Mouse (Mus musculus) midbrain, embryonic 10.5 days (tissue): ENCODE data around the gene Nagpa. TPM values are rescaled to one million over a fixed set of nuclear protein-coding genes. Genes with fewer than 3 reads are reported as not detected.
"Not testable (repeated sequence)": the region's sequence is repeated elsewhere in the genome, so short reads cannot be mapped to it uniquely, and the experiment has no call there.

Experiments
- DNase-seq: peaks from one replicate; pipeline ENCODE4 v3.0.0-alpha.2; 2017; ENCODE audit warnings: low spot score
- H3K27ac ChIP-seq: fragments of 300-500 bp; sonication (generic); replicated peaks from 2 replicates; pipeline ENCODE4 v1.5.1; 2016; ENCODE audit warnings: mild to moderate bottlenecking
- H3K27me3 ChIP-seq: fragments of 300-500 bp; sonication (generic); 2 replicates; pipeline ENCODE4 v1.6.1; 2016; ENCODE audit warnings: low read depth, mild to moderate bottlenecking; ENCODE audit not compliant: poor library complexity, severe bottlenecking
- H3K36me3 ChIP-seq: fragments of 300-500 bp; sonication (generic); 2 replicates; pipeline ENCODE4 v1.6.1; 2016; ENCODE audit warnings: mild to moderate bottlenecking, moderate library complexity
- H3K4me1 ChIP-seq: fragments of 300-500 bp; sonication (generic); 2 replicates; pipeline ENCODE4 v1.6.1; 2016
- H3K4me3 ChIP-seq: fragments of 300-500 bp; sonication (generic); 2 replicates; pipeline ENCODE4 v1.5.1; 2016; ENCODE audit warnings: mild to moderate bottlenecking, moderate library complexity
- H3K9me3 ChIP-seq: fragments of 300-500 bp; sonication (generic); replicated peaks from 2 replicates; pipeline ENCODE4 v1.6.1; 2016; ENCODE audit warnings: mild to moderate bottlenecking
- WGBS: fragments of 180-500 bp; shearing (Covaris S2); methylation state at CpG from one replicate; pipeline ENCODE4 v1.1.7; 2016; 5-methylcytosine and 5-hydroxymethylcytosine counted together
- polyA plus RNA-seq: library from polyadenylated mRNA; unstranded; fragments of >200 nt; fragmentation: Nextera tagmentation; extraction: Ambion mirVana; gene quantifications from 2 replicates; pipeline ENCODE4 v1.2.1, GENCODE M21; 2016

Nagpa gene
- polyA plus RNA-seq = 16.4 and 18.9 TPM in 2 replicates

DNA sequence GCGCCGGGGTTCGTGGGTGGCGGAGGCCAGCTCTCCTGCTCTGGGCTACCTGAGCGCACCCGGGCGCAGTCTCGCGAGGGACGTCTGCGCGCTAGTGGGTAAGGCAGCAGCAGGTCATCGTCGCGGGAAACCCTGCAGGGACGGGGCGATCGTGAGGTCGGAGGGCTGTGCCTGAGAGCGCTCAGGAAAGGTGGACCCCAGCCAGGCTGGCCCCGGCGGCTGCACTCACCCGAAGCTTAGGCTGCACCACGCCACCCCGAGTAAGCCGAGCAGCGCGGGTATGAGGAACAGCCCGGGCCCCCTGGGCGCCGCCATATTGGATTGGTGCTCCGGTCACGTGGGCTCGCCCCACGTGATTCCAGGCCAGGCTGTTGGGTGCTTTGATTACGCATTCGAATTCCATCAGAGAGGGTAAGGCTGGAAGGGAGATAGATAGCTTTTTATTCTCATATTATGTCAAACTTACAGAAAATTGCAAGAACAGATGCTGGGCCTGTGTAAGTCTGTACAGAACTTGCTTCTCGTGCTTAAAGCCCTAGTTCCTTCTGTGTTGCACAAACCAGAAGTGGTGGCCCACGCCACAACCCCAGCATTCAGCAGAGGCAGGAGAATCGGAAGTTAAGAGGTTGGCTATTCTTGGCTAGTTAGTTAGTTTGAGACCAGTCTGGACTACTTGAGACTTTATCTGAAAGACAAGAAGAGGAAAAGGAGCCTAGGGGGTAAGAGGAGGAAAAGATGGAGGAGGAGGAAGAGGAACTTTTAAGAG lies at the start of gene Nagpa:
Gene Nagpa, minus strand, starts transcription at position 345 of the 766 bp plus-strand sequence.
- Histone ChIP-seq H3K4me1 (peaks cover 19% of the 10 kb centered on the region), H3K27me3 (no peaks in the 10 kb centered on the region; the same call in 1 of the 2 replicates), H3K9me3 (no peaks in the 10 kb centered on the region), H3K27ac (peak within 1 kb of the TSS; percentile 81), H3K36me3 (no peaks in the 10 kb centered on the region), H3K4me3 (peak within 1 kb of the TSS; percentile 93)
- WGBS = 5% methylated on average over 40 of the region's 40 CpGs
- DNase-seq = peak; percentile 88

DNA sequence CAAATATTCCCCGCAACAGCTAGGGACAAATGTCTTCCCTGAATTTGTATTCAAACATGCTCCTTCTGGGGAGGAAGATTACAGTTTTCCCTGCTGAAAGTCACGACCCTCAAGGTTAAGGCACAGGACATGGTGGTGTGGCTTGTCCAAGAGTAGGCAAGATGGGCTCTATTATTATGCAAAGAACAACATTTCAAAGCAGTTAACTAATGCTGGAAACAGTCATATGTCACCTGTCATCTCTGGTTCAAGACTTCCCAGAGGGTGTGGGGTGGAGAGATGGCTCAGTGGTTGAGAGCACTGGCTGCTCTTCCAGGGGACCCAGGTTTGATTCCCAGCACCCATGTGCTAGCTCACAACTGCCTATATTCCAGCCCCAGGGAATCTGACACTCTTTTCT lies 48.4 kb upstream of the Nagpa start:
- WGBS = 92% methylated on average over 2 of the region's 2 CpGs
- Histone ChIP-seq H3K4me1 (peaks cover 30% of the 10 kb centered on the region), H3K4me3 (no peak overlapping the region), H3K9me3 (no peaks in the 10 kb centered on the region), H3K36me3 (peaks cover 44% of the 10 kb centered on the region), H3K27ac (no peak overlapping the region), H3K27me3 (no peaks in the 10 kb centered on the region)
- DNase-seq = no peak

DNA sequence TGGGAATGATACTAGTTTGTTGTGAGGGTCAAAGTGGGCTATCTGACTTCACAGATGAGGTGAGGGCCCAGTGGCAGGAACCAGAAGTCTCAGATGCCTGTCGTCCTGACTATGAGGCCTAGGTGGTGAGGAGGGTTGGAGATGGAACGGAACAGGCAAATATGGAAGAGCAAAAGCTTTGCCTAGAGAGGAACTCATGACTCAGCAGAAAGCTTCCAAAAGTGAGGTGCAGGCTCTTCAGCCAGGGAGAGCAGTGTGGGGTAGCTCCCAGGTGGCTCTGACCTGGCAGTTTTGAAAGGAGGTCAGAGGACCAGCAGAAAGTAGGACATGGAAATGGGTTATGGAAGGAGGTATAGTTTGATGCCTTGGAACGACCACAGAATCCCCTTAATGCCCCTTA lies 47.1 kb upstream of the Nagpa start:
- peaks cover 56% of the 10 kb centered on the region for H3K36me3 ChIP-seq
- H3K9me3 ChIP-seq = no peaks in the 10 kb centered on the region
- H3K27ac ChIP-seq = no peak overlapping the region
- H3K27me3 ChIP-seq = no peaks in the 10 kb centered on the region
- no peak for DNase-seq
- WGBS = 82% methylated on average over 3 of the region's 3 CpGs
- H3K4me1 ChIP-seq = peaks cover 24% of the 10 kb centered on the region
- H3K4me3 ChIP-seq = no peak overlapping the region

DNA sequence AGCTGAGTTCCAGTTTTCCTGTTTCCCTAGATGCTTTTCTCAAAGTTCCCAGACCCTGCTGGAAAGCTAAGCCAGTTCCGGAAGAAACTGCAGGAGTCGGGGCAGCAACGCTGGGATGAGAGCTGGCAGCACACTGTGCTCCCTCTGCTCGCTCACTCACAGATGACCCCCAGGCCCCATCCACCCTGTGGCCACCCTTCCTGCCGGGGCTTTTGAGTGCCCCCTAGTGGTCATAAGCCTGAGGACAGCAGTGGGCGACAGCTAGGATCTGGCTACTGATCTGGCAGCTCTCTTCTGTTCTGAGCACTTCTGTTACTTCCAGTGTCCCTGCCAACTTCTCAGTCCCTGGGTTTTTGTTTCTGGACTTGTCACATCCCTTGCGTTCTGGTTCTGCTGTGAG lies 40.6 kb upstream of the Nagpa start:
- H3K27me3 ChIP-seq = no peaks in the 10 kb centered on the region
- H3K4me3 ChIP-seq = no peak overlapping the region
- H3K36me3 ChIP-seq = peaks cover 90% of the 10 kb centered on the region
- peak; percentile 59 for DNase-seq
- no peaks in the 10 kb centered on the region for H3K9me3 ChIP-seq
- no peak overlapping the region for H3K27ac ChIP-seq
- H3K4me1 ChIP-seq = no peaks in the 10 kb centered on the region
- 39% methylated on average over 7 of the region's 7 CpGs for WGBS

DNA sequence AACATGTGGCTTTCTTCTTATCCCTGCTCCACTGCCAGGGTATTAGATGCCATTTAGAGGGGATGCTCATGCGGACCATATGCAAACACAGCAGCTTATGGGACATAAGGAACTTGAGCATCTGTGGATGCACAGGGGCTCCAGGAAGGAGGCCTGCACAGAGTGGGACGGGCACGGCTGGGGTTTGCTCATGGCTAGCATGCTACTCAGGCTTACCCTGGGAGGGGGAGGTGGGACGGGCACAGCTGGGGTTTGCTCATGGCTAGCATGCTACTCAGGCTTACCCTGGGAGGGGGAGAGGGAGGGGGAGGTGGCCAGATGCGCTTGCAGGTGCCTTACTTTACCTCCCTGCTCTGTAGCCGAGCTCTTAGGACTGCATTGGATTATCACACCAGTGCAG lies 39.1 kb upstream of the Nagpa start:
- Histone ChIP-seq H3K4me3 (no peak overlapping the region), H3K4me1 (no peaks in the 10 kb centered on the region), H3K27me3 (no peaks in the 10 kb centered on the region), H3K27ac (no peak overlapping the region), H3K36me3 (peaks cover 84% of the 10 kb centered on the region), H3K9me3 (no peaks in the 10 kb centered on the region)
- DNase-seq = no peak
- WGBS = 92% methylated on average over 6 of the region's 6 CpGs

DNA sequence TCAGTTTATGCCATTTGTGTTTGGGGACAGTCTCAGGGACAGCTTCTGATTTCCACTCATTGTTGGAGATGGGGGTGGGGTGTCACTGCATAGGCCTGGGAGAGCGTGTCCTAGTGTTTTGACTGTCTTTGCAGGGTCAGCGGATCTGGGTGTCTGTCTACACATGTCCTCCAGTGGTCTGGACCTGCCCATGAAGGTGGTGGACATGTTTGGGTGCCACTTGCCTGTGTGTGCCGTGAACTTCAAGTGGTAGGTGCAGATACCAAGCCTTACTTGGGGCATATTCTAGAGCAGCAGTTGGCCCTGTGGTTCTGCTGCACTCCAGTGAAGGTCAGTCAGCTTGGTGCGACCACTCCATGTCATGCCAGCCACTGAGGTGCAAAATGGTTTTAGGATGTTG lies 38.5 kb upstream of the Nagpa start:
- Histone ChIP-seq H3K4me3 (no peak overlapping the region), H3K4me1 (no peaks in the 10 kb centered on the region), H3K36me3 (peaks cover 79% of the 10 kb centered on the region), H3K9me3 (no peaks in the 10 kb centered on the region), H3K27me3 (no peaks in the 10 kb centered on the region), H3K27ac (no peak overlapping the region)
- 89% methylated on average over 4 of the region's 4 CpGs for WGBS
- DNase-seq = no peak

DNA sequence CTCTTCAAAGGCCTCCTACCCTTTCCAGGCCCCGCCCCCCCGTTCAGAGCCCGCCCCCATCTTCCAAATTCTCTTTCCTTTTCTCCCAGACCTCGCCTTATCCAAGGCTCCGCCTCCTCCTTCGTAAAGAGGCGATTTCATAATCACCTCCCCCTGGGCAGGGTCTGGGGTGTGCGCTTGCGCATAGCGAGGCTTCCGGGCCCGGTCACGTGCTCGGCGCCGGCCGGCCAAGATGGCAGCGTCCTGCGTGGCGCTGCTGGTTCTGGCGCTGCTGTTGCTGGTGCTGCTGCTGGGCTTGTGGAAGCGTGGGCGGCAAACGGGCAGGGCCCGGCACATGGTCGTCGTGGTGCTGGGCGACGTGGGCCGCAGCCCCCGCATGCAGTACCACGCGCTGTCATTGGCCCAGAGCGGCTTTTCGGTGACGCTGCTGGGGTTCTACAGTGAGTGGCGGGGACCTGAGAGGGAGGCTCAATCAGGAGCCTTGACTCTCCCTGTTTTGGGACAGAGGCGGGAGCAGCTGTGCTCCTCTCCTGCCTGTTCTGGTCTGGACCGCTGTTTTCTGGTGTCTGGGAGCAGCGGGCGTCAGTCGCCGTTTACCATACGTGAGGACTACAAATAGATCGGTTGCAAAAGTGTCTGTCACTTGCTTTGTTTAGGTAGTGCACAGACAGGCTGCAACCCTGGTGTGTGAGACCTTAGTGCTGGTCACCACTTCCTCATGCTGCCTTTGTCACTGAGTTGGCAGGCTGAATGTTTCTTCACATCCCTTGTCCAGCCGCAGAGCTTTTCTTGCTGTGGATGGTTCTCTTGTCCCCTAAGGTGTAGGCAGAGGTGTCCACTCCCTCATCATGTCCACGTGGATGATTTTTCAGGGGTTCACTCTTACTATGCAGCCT lies 29.9 kb upstream of the Nagpa start, which contains the start of gene Alg1:
Gene Alg1, plus strand, starts transcription at position 204 of the 896 bp plus-strand sequence.
- peak within 1 kb of the TSS; percentile 75 for H3K27ac ChIP-seq
- H3K27me3 ChIP-seq = no peaks in the 10 kb centered on the region
- peak within 1 kb of the TSS; percentile 85 for H3K4me3 ChIP-seq
- peak; percentile 93 for DNase-seq
- peaks cover 9% of the 10 kb centered on the region for H3K4me1 ChIP-seq
- H3K9me3 ChIP-seq = no peaks in the 10 kb centered on the region
- H3K36me3 ChIP-seq = peaks cover 10% of the 10 kb centered on the region; the same call in 1 of the 2 replicates
- WGBS = 3% methylated on average over 47 of the region's 47 CpGs

DNA sequence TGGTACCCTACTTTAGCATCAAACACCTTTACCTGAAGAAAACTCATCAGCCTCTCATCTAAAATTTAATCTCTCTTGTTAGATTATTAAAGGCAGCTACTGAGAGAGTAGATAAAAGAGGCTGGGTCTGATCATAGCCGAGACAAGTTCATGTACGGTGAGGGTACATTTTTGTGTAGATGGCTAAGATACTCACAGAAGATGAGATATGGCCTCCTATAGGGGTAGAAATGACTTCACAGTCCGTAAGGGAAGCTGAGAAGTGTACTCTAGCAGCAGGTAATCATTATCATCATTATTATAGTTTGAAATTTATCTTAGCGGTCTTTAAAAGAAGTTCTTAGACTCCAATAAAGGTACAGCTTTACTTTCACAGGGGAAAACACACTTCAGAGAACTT lies 29.2 kb upstream of the Nagpa start:
- Histone ChIP-seq H3K27me3 (no peaks in the 10 kb centered on the region), H3K36me3 (0 out of 2 replicates have a peak, but pooled peaks cover 7% of the 10 kb centered on the region), H3K4me3 (peak overlapping the region; percentile 85), H3K9me3 (no peaks in the 10 kb centered on the region), H3K27ac (peak overlapping the region; percentile 75), H3K4me1 (peaks cover 9% of the 10 kb centered on the region)
- 71% methylated on average over 4 of the region's 4 CpGs for WGBS
- DNase-seq = no peak

DNA sequence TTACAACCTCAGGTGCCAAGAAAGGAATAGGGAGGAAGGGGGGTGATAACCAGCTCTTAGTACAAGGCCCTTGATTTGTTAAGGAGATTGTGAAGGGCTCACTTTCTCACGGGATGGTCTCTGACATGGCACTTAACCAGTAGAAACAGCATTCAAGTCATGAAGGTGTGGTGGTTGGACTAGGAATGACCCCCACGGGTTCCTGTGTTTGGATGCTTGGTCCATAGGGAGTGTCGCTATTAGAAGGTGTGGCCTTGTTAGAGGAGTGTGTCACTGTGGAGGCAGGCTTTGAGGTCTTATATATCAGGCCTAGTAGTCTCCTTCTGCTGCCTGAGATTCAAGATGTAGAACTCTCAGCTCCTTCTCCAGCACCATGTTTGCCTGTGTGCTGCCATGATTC lies 24.3 kb upstream of the Nagpa start:
- 85% methylated on average over 3 of the region's 3 CpGs for WGBS
- not testable (repeated sequence) for H3K27me3 ChIP-seq, H3K4me1 ChIP-seq, H3K4me3 ChIP-seq, DNase-seq, H3K36me3 ChIP-seq, H3K9me3 ChIP-seq, H3K27ac ChIP-seq

DNA sequence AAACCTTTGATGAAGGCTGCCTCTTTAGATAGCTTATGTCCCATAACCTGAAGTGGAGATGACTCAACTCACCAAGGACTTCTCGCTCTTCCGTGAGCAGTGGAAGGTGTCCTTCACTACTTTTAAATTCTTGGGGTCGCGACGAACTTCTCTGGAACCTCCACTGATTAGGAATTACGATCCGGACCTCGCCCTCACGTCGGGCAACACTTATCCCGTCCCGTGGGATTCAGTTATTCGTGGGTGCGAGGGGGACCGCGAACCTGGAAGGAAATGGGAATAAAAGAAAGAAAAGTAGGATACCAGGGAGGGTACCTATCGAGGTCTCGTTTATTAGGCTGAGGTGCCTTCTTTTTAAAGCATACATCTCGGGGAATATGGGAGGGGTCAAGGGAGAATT lies 23.7 kb upstream of the Nagpa start:
- H3K27ac ChIP-seq, H3K4me1 ChIP-seq, H3K36me3 ChIP-seq, DNase-seq, H3K4me3 ChIP-seq, H3K27me3 ChIP-seq, H3K9me3 ChIP-seq: not testable (repeated sequence)
- 84% methylated on average over 19 of the region's 19 CpGs for WGBS

DNA sequence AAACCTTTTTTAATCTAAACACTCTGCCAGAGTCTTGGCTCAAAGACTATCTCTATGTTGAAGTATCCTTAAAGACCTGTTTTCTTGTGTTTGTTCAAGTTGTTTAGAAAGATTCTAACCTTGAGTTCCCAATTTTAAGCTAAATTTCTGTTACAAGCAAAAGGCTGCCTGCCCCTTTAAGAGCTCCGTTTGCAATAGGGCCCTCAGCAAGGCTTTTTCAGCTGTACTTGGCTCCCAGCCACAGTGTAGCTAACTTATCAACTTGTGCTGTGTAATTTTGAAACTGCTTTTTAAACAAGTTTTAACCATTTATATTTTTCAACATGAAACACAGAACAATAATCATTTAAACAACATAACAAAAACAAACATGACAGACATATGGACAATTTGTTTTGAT lies 22.7 kb upstream of the Nagpa start:
- 33% methylated on average over 1 of the region's 1 CpGs for WGBS
- not testable (repeated sequence) for H3K36me3 ChIP-seq, H3K4me1 ChIP-seq, DNase-seq, H3K9me3 ChIP-seq, H3K4me3 ChIP-seq, H3K27me3 ChIP-seq, H3K27ac ChIP-seq

DNA sequence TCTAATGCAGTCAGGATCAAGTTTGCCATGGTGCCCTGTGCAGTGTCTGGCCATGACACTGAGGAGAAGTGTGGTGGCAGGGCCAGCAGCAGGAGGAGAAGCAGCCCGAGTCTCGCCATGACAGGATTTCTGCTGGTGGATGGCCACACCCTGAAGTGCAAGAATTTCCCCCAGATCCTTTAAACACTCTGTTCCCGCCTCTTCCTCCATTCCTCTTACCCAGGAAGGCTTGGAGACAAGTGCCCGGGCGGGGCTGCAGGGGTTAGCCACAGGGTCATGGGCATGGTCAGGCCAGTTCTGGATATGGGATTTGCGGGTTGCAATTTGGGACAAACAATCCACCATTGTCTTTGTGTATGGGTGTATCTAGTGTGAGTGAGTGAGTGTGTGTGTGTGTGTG lies 18.3 kb upstream of the Nagpa start, which contains the start of gene AU021092:
Gene AU021092, minus strand, starts transcription at position 160 of the 400 bp plus-strand sequence.
- DNase-seq = no peak
- 74% methylated on average over 6 of the region's 6 CpGs for WGBS
- Histone ChIP-seq H3K27me3 (no peaks in the 10 kb centered on the region), H3K27ac (no peak within 1 kb of the TSS), H3K4me3 (no peak within 1 kb of the TSS), H3K36me3 (no peaks in the 10 kb centered on the region), H3K4me1 (no peaks in the 10 kb centered on the region), H3K9me3 (no peaks in the 10 kb centered on the region)

DNA sequence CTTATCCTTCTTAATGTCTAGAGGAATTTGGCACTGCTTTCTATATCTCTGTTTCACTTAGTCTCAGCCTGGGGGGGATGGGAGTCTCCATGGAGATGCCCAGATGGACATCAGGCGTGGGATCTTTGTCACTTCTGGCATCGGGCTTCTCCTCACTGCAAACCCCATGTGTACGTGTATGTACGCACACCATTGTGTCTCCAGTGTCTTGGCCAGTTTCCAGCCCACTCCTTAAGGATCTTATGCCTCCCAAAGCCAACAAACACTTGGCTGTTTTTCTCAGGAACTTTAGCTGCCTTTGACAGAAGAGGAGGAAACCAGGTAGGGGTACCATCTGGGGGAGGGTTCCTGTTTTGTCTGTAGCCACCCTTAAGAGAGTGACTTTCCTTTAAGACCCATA lies 17.6 kb upstream of the Nagpa start:
- Histone ChIP-seq H3K27me3 (no peaks in the 10 kb centered on the region), H3K4me3 (no peak overlapping the region), H3K36me3 (no peaks in the 10 kb centered on the region), H3K27ac (no peak overlapping the region), H3K4me1 (no peaks in the 10 kb centered on the region), H3K9me3 (no peaks in the 10 kb centered on the region)
- 78% methylated on average over 4 of the region's 4 CpGs for WGBS
- no peak for DNase-seq
